14 mouse cellular contexts compared by ENCODE assay signal in the genomic region with DNA sequence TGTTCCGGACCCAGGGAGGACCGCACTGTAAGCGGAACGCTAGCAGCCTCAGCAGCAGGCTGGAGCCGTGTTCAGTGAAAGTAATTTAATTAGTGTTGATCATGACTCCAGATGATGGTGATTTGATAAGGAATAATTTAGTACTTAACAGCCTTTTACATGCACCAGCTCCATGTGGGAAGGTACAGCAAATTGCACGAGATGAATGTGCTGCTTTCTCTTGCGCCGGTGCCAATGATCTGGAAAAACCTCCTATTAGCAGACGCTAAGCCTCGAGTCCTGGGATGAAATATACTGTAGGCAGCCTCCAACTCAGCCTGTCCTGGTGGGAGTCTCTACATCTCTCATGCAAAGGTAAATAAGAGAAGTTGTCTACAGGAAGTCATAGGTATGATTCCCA. TPM values are rescaled to one million over a fixed set of nuclear protein-coding genes. Genes with fewer than 3 reads are reported as not detected.
DNase-seq lines count a peak whose midpoint lies in the region; ATAC-seq and TF ChIP-seq lines count a peak whose summit lies in the region.
"Had no signal": no experiment of that assay in that cellular context is flagged by ENCODE, and none has a peak within 500 bp of the region (broad histone marks: within the 10 kb centered on the region; RNA-seq: fewer than 3 reads in every experiment).

No protein-coding gene starts in this region.

- no peak for TF ChIP-seq POLR2A in cerebellum, adult 2 months (IDR thresholded peaks at IDR 0.05; ENCODE audit: borderline replicate concordance, insufficient read depth, low read length)

- peak; percentile 57; the same call in 1 of the 2 replicates for ATAC-seq in cerebellum, adult (ENCODE audit: insufficient number of reproducible peaks, low FRiP score, low TSS enrichment)

- H3K27me3 ChIP-seq in cerebellum, adult 2 months (ENCODE audit: control insufficient read depth, insufficient read depth, low read length), result no peaks in the 10 kb centered on the region
- H3K27me3 ChIP-seq: heart, embryonic 15.5 days had no signal

- H3K4me3 ChIP-seq in layer of hippocampus, adult 2 months, result peak overlapping the region; percentile 23
- H3K4me3 ChIP-seq in cerebellum, adult 2 months (replicated peaks; ENCODE audit: insufficient read depth, low read depth, low read length), result no peak overlapping the region
- H3K4me3 ChIP-seq: heart, embryonic 15.5 days had no signal

- TF ChIP-seq CTCF in layer of hippocampus, adult 2 months (conservative IDR thresholded peaks at IDR 0.05), result no peak
- no peak for TF ChIP-seq CTCF in cerebellum, adult 2 months (IDR thresholded peaks at IDR 0.05; ENCODE audit: borderline replicate concordance, insufficient read depth, low read depth, low read length)

- H3K27ac ChIP-seq in layer of hippocampus, adult 2 months, result peak overlapping the region; percentile 59
- no peak overlapping the region for H3K27ac ChIP-seq in cerebellum, adult 2 months (ENCODE audit: insufficient read depth, low read length)
- H3K27ac ChIP-seq: heart, embryonic 15.5 days had no signal

- no peak for DNase-seq in cerebellum, postnatal 4 days (ENCODE audit: low spot score in 2 of 2)
- DNase-seq in layer of hippocampus, adult 2 months (ENCODE audit: low spot score in 2 of 2), result no peak
- DNase-seq in layer of hippocampus, adult 9-10 months (ENCODE audit: low spot score), result no peak
- peak; percentile 59 to 62 for DNase-seq in cerebellum, adult 2 months
- DNase-seq in layer of hippocampus, adult 8-10 months (ENCODE audit: low spot score in 2 of 2), result peak; percentile 21 to 44
- no peak for DNase-seq in gastrocnemius, postnatal 4 days (ENCODE audit: low spot score in 2 of 2)
- DNase-seq in lung, postnatal 25 days (ENCODE audit: low spot score), result no peak
- DNase-seq: heart, adult 18-20 months; kidney, adult 9 months; lung, adult 2 months; right cerebral cortex, postnatal 14 days had no signal

- WGBS in cerebellum, adult 2 months, result 30% methylated on average over 10 of the region's 10 CpGs

- peaks cover 17% of the 10 kb centered on the region; the same call in 1 of the 2 replicates for H3K4me1 ChIP-seq in cerebellum, adult 2 months (ENCODE audit: control insufficient read depth, insufficient read depth, low read length)
- H3K4me1 ChIP-seq: heart, embryonic 15.5 days had no signal

RNA-seq across cellular contexts. Expression of gene Etv1, which starts 45.2 kb away (rescaled TPM):
- 10 to 100 TPM; 79.8 to 84.4 TPM for total RNA-seq in layer of hippocampus, adult 2 months (2021)
- 134 and 167 TPM in 2 replicates for polyA plus RNA-seq in cerebellum, adult 2 months (2012; rRNA removed)
- total RNA-seq in layer of hippocampus, adult 8-10 months (2022), result 100 to 1,000 TPM in 2 of 4 experiments, 10 to 100 TPM in 2; 85.7 to 115 (median 103) TPM
- 10 to 100 TPM; 11.2 to 11.8 TPM for total RNA-seq in gastrocnemius, postnatal 4 days (2021)
- total RNA-seq: megakaryocyte progenitor cell, adult 5-6 weeks had no signal

Comparison
In these comparisons a context has a peak if more than half of its experiments do, and no peak if none do; other contexts are left out.
1. DNase-seq: peak in cerebellum, adult 2 months (2 of 2) and layer of hippocampus, adult 8-10 months (2 of 2); none in cerebellum, postnatal 4 days (0 of 2), layer of hippocampus, adult 2 months (0 of 2), layer of hippocampus, adult 9-10 months (single experiment), gastrocnemius, postnatal 4 days (0 of 2) and lung, postnatal 25 days (single experiment).
2. RNA of gene Etv1, which starts 45.2 kb away (total RNA-seq): 85.7 to 115 TPM in layer of hippocampus, adult 8-10 months and 79.8 to 84.4 TPM in layer of hippocampus, adult 2 months; 11.2 to 11.8 TPM in gastrocnemius, postnatal 4 days; every median in the first group is over 4 times any median in the second.